Mouse (Mus musculus) bone marrow, adult 2 months (tissue): ENCODE data around the gene Gm49380.

ENCODE experiments used
- CTCF ChIP-seq: fragments of 200-500 bp; IDR thresholded peaks from 2 replicates; pipeline ENCODE4 v1.5.1; 2011; ENCODE audit warnings: low read length, control low read depth; ENCODE audit not compliant: control insufficient read depth, insufficient read depth
- POLR2A ChIP-seq: fragments of 200-500 bp; IDR thresholded peaks from 2 replicates; pipeline ENCODE4 v1.6.1; 2011; ENCODE audit warnings: low read depth, mild to moderate bottlenecking, control low read depth, low read length, borderline replicate concordance; ENCODE audit not compliant: control insufficient read depth

DNA sequence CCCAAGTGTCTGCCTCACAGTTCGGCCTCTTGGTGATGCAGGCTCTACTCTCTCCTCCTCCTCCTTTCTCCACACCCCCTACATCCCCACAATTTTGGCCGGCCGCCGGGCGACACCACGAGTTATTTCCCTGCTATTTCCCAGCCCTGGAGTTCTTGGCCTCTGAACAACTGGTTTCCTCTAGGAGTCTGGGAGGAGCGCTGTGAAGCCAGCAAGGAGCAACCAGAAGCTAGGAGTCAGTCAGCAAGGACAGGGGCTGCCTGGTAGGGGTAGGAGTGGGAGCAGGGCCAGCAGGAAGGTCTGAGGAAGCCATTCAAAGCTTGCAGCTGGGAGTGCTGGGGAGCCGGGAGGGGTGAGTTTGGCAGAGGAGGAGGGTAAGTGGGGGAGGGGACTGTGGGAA lies 6.2 kb downstream of the Gm49380 start, which contains the start of gene C1qtnf5:
- TF ChIP-seq CTCF: no peak
- no peak for TF ChIP-seq POLR2A
